Mouse (Mus musculus) liver, postnatal 0 days (tissue): ENCODE results near the gene Adam10.

Experiments used
- CTCF ChIP-seq: sonication (generic); IDR thresholded peaks from 2 replicates; pipeline ENCODE4 v1.5.1; 2016; ENCODE audit warnings: antibody characterized with exemption, low read depth
- EP300 ChIP-seq: IDR thresholded peaks from 2 replicates; pipeline ENCODE4 v1.6.1; 2016; ENCODE audit warnings: antibody characterized with exemption, low read depth, mild to moderate bottlenecking

- TF ChIP-seq CTCF (no peak), EP300 (no peak)
Observed at GRCm38 (mm10) chr9:70801761-70802160, 123.0 kb downstream of the Adam10 start.
